Mouse (Mus musculus) heart, embryonic 13.5 days (tissue): ENCODE measurements around the gene Adra2b. TPM values are rescaled to one million over a fixed set of nuclear protein-coding genes. Genes with fewer than 3 reads are reported as not detected.

Source experiments
- ATAC-seq: fragments of 200-750 bp; cut with Nextera tagmentation; 2 replicates; pipeline ENCODE4 v1.8.0; 2017; ENCODE audit warnings: moderate TSS enrichment; ENCODE audit not compliant: insufficient number of reproducible peaks, low FRiP score, low TSS enrichment; ENCODE audit errors: extremely low read depth
- H3K27ac ChIP-seq: fragments of 300-500 bp; sonication (generic); replicated peaks from 2 replicates; pipeline ENCODE4 v1.5.1; 2015; ENCODE audit warnings: moderate library complexity, mild to moderate bottlenecking, inconsistent platforms
- H3K27me3 ChIP-seq: fragments of 300-500 bp; sonication (generic); replicated peaks from 2 replicates; pipeline ENCODE4 v1.6.1; 2015; ENCODE audit warnings: mild to moderate bottlenecking, inconsistent platforms
- H3K36me3 ChIP-seq: fragments of 300-500 bp; sonication (generic); 2 replicates; pipeline ENCODE4 v1.6.1; 2015; ENCODE audit warnings: mild to moderate bottlenecking, inconsistent platforms
- H3K4me1 ChIP-seq: fragments of 300-500 bp; sonication (generic); 2 replicates; pipeline ENCODE4 v1.6.1; 2015; ENCODE audit warnings: inconsistent platforms
- H3K4me2 ChIP-seq: fragments of 300-500 bp; sonication (generic); 2 replicates; pipeline ENCODE4 v1.6.1; 2015; ENCODE audit warnings: inconsistent platforms, mild to moderate bottlenecking, moderate library complexity
- H3K4me3 ChIP-seq: fragments of 300-500 bp; sonication (generic); 2 replicates; pipeline ENCODE4 v1.5.1; 2015; ENCODE audit warnings: moderate library complexity, mild to moderate bottlenecking, inconsistent platforms
- H3K9ac ChIP-seq: fragments of 300-500 bp; sonication (generic); 2 replicates; pipeline ENCODE4 v1.6.1; 2015; ENCODE audit warnings: inconsistent platforms, mild to moderate bottlenecking, moderate library complexity
- H3K9me3 ChIP-seq: fragments of 300-500 bp; sonication (generic); 2 replicates; pipeline ENCODE4 v1.6.1; 2016; ENCODE audit warnings: inconsistent platforms
- WGBS: fragments of 180-500 bp; shearing (Covaris S2); methylation state at CpG from one replicate; pipeline ENCODE4 v1.1.7; 2015; ENCODE audit warnings: mixed read lengths; 5-methylcytosine and 5-hydroxymethylcytosine counted together
- polyA plus RNA-seq: library from polyadenylated mRNA; unstranded; fragments of >200 nt; fragmentation: Nextera tagmentation; extraction: Ambion mirVana; gene quantifications from 2 replicates; pipeline ENCODE4 v1.2.1, GENCODE M21; 2015

Adra2b gene
- polyA plus RNA-seq, 1 experiment from 2014 or later = 1.6 TPM

- no peak for ATAC-seq
- WGBS = 67% methylated on average over 2 of the region's 2 CpGs
- H3K9ac ChIP-seq = no peak overlapping the region
- H3K27ac ChIP-seq = no peak overlapping the region
- H3K4me3 ChIP-seq = no peak overlapping the region
- H3K4me1 ChIP-seq = no peaks in the 10 kb centered on the region
- no peaks in the 10 kb centered on the region for H3K36me3 ChIP-seq
- H3K27me3 ChIP-seq = peaks cover 4% of the 10 kb centered on the region; the same call in 1 of the 2 replicates
- no peak overlapping the region for H3K4me2 ChIP-seq
- no peaks in the 10 kb centered on the region for H3K9me3 ChIP-seq
Observed at GRCm38 (mm10) chr2:127387521-127387920, 24.5 kb downstream of the Adra2b start.

DNA sequence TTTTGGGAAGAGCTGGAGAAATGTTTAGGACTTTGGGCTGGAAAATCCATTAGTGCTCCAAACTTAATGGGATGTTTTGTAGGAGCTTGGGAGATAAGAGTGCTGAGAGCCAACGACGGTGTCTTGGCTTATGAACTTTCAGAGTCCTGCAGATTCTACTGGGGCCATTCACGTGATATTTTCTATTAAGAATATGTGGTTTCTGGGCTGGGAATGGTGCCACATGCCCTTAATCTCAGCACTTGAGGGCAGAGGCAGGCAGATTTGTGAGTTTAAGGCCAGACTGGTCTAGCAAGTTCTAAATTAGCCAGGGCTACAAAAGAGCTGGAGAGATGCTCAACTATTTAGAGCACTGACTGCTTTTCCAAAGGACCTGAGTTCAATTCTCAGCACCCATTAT is 27.3 kb downstream of the Adra2b start:
- Histone ChIP-seq H3K4me1 (peaks cover 13% of the 10 kb centered on the region), H3K36me3 (no peaks in the 10 kb centered on the region), H3K9me3 (no peaks in the 10 kb centered on the region), H3K4me2 (no peak overlapping the region), H3K27me3 (no peaks in the 10 kb centered on the region), H3K27ac (no peak overlapping the region), H3K9ac (no peak overlapping the region), H3K4me3 (no peak overlapping the region)
- WGBS = 45% methylated on average over 3 of the region's 3 CpGs
- no peak for ATAC-seq

DNA sequence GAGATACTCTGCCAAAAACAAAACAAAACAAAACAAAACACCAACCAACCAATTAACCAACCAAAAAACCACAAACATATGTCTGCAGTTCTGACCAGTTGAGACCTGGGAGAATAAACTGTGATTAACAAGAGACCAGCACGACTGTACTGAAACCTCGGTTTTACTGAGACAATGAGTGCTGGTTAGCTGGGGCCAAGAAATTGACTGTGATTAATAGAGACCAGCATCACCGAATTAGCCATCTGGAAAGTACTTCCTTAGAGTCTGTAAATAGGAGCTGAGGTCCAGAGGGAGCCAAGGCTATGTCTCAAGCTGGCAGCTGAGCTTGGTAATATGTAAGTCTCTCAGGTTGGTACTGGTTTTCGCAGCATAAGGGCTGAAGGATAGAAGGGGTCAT is 27.8 kb downstream of the Adra2b start:
- 77% methylated on average over 4 of the region's 4 CpGs for WGBS
- Histone ChIP-seq H3K27ac (no peak overlapping the region), H3K4me2 (no peak overlapping the region)

GRCm38 (mm10) chr2:127391323-127391722 is 28.3 kb downstream of the Adra2b start:
- H3K27ac ChIP-seq = no peak overlapping the region
- ATAC-seq = no peak
- H3K4me2 ChIP-seq = no peak overlapping the region
- no peaks in the 10 kb centered on the region for H3K27me3 ChIP-seq
- no peak overlapping the region for H3K4me3 ChIP-seq
- H3K9me3 ChIP-seq = no peaks in the 10 kb centered on the region
- no peaks in the 10 kb centered on the region for H3K36me3 ChIP-seq
- 37% methylated on average over 3 of the region's 3 CpGs for WGBS
- no peak overlapping the region for H3K9ac ChIP-seq
- peaks cover 23% of the 10 kb centered on the region for H3K4me1 ChIP-seq

More for the DNA sequence above, 27.8 kb downstream of the Adra2b start:
- no peak overlapping the region for H3K4me3 ChIP-seq
- no peak for ATAC-seq
- H3K36me3 ChIP-seq = no peaks in the 10 kb centered on the region
- no peaks in the 10 kb centered on the region for H3K9me3 ChIP-seq
- H3K27me3 ChIP-seq = no peaks in the 10 kb centered on the region
- H3K4me1 ChIP-seq = peaks cover 18% of the 10 kb centered on the region
- no peak overlapping the region for H3K9ac ChIP-seq

- peaks cover 28% of the 10 kb centered on the region for H3K4me1 ChIP-seq
- no peak overlapping the region for H3K9ac ChIP-seq
- H3K4me2 ChIP-seq = no peak overlapping the region
- no peaks in the 10 kb centered on the region for H3K27me3 ChIP-seq
- H3K4me3 ChIP-seq = no peak overlapping the region
- ATAC-seq = no peak
- H3K36me3 ChIP-seq = no peaks in the 10 kb centered on the region
- WGBS = 64% methylated on average over 5 of the region's 5 CpGs
- no peaks in the 10 kb centered on the region for H3K9me3 ChIP-seq
- 0 out of 2 replicates have a peak overlapping the region, but pooled peaks have one; percentile 1 for H3K27ac ChIP-seq
Observed at GRCm38 (mm10) chr2:127394606-127395161, 31.7 kb downstream of the Adra2b start.

DNA sequence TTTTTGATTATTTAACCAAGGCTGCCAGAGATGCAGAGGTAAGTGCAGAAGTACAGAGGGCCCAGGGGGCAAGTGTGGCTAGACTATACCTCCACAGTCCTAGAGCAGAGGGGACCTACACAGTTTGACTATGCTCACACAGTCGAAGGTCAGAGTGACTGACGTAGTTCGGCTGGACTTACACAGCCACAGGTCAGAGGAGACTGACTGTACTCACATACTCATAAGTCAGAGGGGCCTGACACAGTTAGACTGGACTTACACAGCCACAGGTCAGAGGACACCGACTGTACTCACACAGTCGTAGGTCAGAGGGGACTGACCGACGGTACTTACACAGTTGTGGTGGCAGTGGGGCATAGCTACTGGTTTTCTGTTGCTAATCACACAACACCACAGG is 35.7 kb downstream of the Adra2b start:
- H3K4me2 ChIP-seq = no peak overlapping the region
- no peak overlapping the region for H3K27ac ChIP-seq
- no peaks in the 10 kb centered on the region for H3K27me3 ChIP-seq
- no peak overlapping the region for H3K9ac ChIP-seq
- ATAC-seq = no peak
- H3K36me3 ChIP-seq = no peaks in the 10 kb centered on the region
- H3K9me3 ChIP-seq = no peaks in the 10 kb centered on the region
- H3K4me3 ChIP-seq = no peak overlapping the region
- H3K4me1 ChIP-seq = peaks cover 36% of the 10 kb centered on the region
- 84% methylated on average over 7 of the region's 7 CpGs for WGBS

GRCm38 (mm10) chr2:127411126-127411525 is 48.1 kb downstream of the Adra2b start:
- H3K27me3 ChIP-seq = peaks cover 5% of the 10 kb centered on the region; the same call in 1 of the 2 replicates
- H3K27ac ChIP-seq = no peak overlapping the region
- no peak; the same call in 1 of the 2 replicates for ATAC-seq
- H3K4me3 ChIP-seq = no peak overlapping the region
- H3K4me1 ChIP-seq = peaks cover 13% of the 10 kb centered on the region; the same call in 1 of the 2 replicates
- H3K9me3 ChIP-seq = no peaks in the 10 kb centered on the region
- no peaks in the 10 kb centered on the region for H3K36me3 ChIP-seq
- no peak overlapping the region for H3K4me2 ChIP-seq
- no peak overlapping the region for H3K9ac ChIP-seq
- WGBS = 58% methylated on average over 6 of the region's 6 CpGs

DNA sequence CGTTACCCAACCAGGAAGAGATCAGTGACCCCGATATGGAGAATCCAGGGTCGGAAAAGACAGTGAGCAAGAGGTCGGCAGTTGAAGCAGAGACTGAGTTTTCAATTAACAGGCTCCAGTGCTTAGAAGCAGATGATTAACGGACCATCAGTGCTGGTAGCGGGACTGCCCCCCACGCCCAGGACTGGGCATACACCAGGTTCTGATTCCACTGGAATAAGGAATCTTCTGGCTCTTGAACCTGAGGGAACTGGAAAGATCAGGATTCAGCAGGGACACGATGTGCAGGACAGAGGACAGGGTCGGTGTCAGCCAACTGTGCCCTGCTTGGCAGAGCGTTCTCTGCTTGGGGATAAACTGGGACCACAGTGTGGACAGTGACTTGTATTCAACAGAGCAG is 52.8 kb downstream of the Adra2b start:
- no peak overlapping the region for H3K4me2 ChIP-seq
- H3K4me3 ChIP-seq = no peak overlapping the region
- ATAC-seq = no peak
- no peaks in the 10 kb centered on the region for H3K36me3 ChIP-seq
- peaks cover 7% of the 10 kb centered on the region; the same call in 1 of the 2 replicates for H3K27me3 ChIP-seq
- no peaks in the 10 kb centered on the region for H3K9me3 ChIP-seq
- WGBS = 55% methylated on average over 10 of the region's 10 CpGs
- H3K4me1 ChIP-seq = peaks cover 13% of the 10 kb centered on the region; the same call in 1 of the 2 replicates
- no peak overlapping the region for H3K27ac ChIP-seq
- no peak overlapping the region for H3K9ac ChIP-seq

DNA sequence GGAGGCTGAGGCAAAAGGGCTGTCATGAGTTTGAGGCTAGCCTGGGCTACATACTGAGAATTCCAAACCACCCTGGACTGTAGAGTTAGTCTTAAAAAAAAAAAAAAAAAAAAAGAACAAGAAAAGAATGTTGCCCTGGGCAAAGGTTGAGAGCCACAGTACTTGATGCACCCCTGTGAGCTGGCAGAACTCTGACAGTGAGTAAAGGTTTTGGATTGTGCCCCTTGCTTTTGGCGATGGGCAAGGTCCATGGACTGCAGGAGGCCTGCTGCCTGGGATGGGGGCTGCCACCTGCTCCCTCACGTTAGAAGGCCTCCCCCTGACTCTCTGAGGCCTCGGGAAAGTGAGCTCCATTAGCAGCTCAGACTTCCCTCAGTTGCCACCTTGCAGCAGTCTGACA is 53.7 kb downstream of the Adra2b start:
- Histone ChIP-seq H3K9ac (no peak overlapping the region), H3K4me2 (no peak overlapping the region), H3K27me3 (peaks cover 7% of the 10 kb centered on the region; the same call in 1 of the 2 replicates), H3K36me3 (no peaks in the 10 kb centered on the region), H3K9me3 (no peaks in the 10 kb centered on the region), H3K4me1 (peaks cover 4% of the 10 kb centered on the region; the same call in 1 of the 2 replicates), H3K4me3 (no peak overlapping the region), H3K27ac (no peak overlapping the region)
- no peak for ATAC-seq
- 59% methylated on average over 3 of the region's 3 CpGs for WGBS

Other genes with a start within 250 kb of the Adra2b start
- 51.2 and 53.3 TPM in 2 replicates for gene Ncaph, start 229.3 kb upstream of the Adra2b start, polyA plus RNA-seq
- gene Itpripl1, start 219.8 kb upstream of the Adra2b start, polyA plus RNA-seq = 11.6 and 12.4 TPM in 2 replicates
- gene 1810024B03Rik, start 154.9 kb upstream of the Adra2b start, polyA plus RNA-seq = 1.1 and 1.4 TPM in 2 replicates
- gene Snrnp200, start 154.8 kb upstream of the Adra2b start, polyA plus RNA-seq = 35.2 and 38.0 TPM in 2 replicates
- gene Ciao1, start 115.4 kb upstream of the Adra2b start, polyA plus RNA-seq = 48.4 and 55.5 TPM in 2 replicates
- gene Tmem127, start 115.3 kb upstream of the Adra2b start, polyA plus RNA-seq = 19.7 and 21.6 TPM in 2 replicates
- gene Stard7, start 93.0 kb upstream of the Adra2b start, polyA plus RNA-seq = 92.0 and 94.0 TPM in 2 replicates
- 13.5 and 15.9 TPM in 2 replicates for gene Dusp2, start 27.0 kb upstream of the Adra2b start, polyA plus RNA-seq
- not detected in 2 replicates for gene Astl, start 24.6 kb upstream of the Adra2b start, polyA plus RNA-seq
- gene Gpat2, start 62.0 kb downstream of the Adra2b start, polyA plus RNA-seq = 0.41 and 0.45 TPM in 2 replicates
- 27.4 and 30.5 TPM in 2 replicates for gene Fahd2a, start 81.4 kb downstream of the Adra2b start, polyA plus RNA-seq
- gene Kcnip3, start 158.9 kb downstream of the Adra2b start, polyA plus RNA-seq = 0.93 and 1.4 TPM in 2 replicates
- gene Prom2, start 178.3 kb downstream of the Adra2b start, polyA plus RNA-seq = 0.10 and 0.19 TPM in 2 replicates
- gene Zfp661, start 223.9 kb downstream of the Adra2b start, polyA plus RNA-seq = 1.8 and 2.5 TPM in 2 replicates
- gene Mrps5, start 224.0 kb downstream of the Adra2b start, polyA plus RNA-seq = 123 and 136 TPM in 2 replicates